In the genomic region with DNA sequence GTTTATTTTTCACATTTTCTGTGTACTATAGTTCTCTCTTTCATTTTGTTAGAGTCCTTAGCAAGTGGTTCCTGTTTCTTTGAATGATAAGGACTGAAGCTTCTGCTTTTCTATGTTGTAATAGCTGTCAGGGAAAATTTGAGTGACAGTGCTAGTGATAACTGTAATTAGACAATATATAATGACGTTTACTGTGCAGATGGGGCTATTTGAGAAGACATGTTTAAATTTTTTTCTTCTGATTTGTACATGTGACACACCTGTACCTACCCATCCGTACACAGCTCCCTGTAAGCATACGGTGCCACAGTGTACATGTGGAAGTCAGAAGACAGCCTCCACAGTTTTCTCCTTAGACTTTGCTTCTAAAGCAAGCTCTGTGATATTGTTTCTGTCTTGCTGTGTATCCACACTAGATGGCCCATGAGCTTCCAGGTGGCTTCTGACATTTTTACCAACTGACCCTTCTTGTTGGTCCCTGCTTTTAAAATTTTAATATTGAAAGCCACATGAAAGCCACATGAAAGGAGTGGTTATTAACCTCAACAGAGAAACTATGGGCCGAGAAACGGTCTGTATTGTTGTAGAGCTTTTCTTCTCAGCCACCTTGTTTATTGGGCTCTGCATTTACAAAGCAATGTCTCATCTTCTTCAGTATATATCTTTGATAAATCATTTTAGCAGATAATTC, we compare ENCODE assay signal across 12 mouse cellular contexts. TPM values are rescaled to one million over a fixed set of nuclear protein-coding genes. Genes with fewer than 3 reads are reported as not detected.
DNase-seq lines count a peak whose midpoint lies in the region; ATAC-seq and TF ChIP-seq lines count a peak whose summit lies in the region.
"Had no signal": no experiment of that assay in that cellular context is flagged by ENCODE, and none has a peak within 500 bp of the region (broad histone marks: within the 10 kb centered on the region; RNA-seq: fewer than 3 reads in every experiment).

No protein-coding gene starts in this region.

- no peak for TF ChIP-seq POLR2A in small intestine, adult 2 months (IDR thresholded peaks at IDR 0.05; ENCODE audit: low read depth, low read length)

- peak; percentile 22 for DNase-seq in lung, postnatal 25 days (ENCODE audit: low spot score)
- DNase-seq in lung, postnatal 4 days = no peak
- DNase-seq in layer of hippocampus, postnatal 14 days (ENCODE audit: low spot score in 2 of 2) = no peak
- DNase-seq in adrenal gland, postnatal 25 days = no peak
- DNase-seq in cerebellum, adult 11 months = no peak
- DNase-seq: gastrocnemius, postnatal 14 days; lung, postnatal 14 days had no signal

- H3K4me3 ChIP-seq in brown adipose tissue, adult 24 weeks (ENCODE audit: insufficient read depth, low read depth, low read length) = no peak overlapping the region
- no peak overlapping the region for H3K4me3 ChIP-seq in liver, embryonic 16.5 days (ENCODE audit: low read depth, low read length)
- no peak overlapping the region for H3K4me3 ChIP-seq in small intestine, adult 2 months (ENCODE audit: low read depth, low read length)

- H3K9me3 ChIP-seq in liver, embryonic 16.5 days (replicated peaks; ENCODE audit: control insufficient read depth, low read length) = no peaks in the 10 kb centered on the region

- peak overlapping the region; percentile 54; the same call in 1 of the 2 replicates for H3K27ac ChIP-seq in brown adipose tissue, adult 24 weeks (replicated peaks; ENCODE audit: low read depth, low read length)
- H3K27ac ChIP-seq in liver, embryonic 16.5 days (ENCODE audit: low read length) = peak overlapping the region; percentile 3; the same call in 1 of the 2 replicates
- H3K27ac ChIP-seq in small intestine, adult 2 months (ENCODE audit: insufficient read depth, low read depth, low read length) = peak overlapping the region; percentile 29; the same call in 1 of the 2 replicates
- H3K27ac ChIP-seq: hindbrain, postnatal 0 days had no signal

- H3K27me3 ChIP-seq in liver, embryonic 16.5 days (ENCODE audit: control insufficient read depth, insufficient read depth, low read depth, low read length) = no peaks in the 10 kb centered on the region
- no peaks in the 10 kb centered on the region for H3K27me3 ChIP-seq in small intestine, adult 2 months (ENCODE audit: control insufficient read depth, insufficient read depth, low read length)

- no peaks in the 10 kb centered on the region; the same call in 1 of the 2 replicates for H3K4me1 ChIP-seq in brown adipose tissue, adult 24 weeks (ENCODE audit: control insufficient read depth, insufficient read depth, insufficient read length, low read length)
- H3K4me1 ChIP-seq in liver, embryonic 16.5 days (ENCODE audit: control insufficient read depth, low read depth, low read length) = no peaks in the 10 kb centered on the region
- H3K4me1 ChIP-seq in small intestine, adult 2 months (ENCODE audit: control insufficient read depth, insufficient read depth, insufficient read length, low read length) = 0 out of 2 replicates have a peak, but pooled peaks cover 2% of the 10 kb centered on the region

- H3K36me3 ChIP-seq in liver, embryonic 16.5 days (ENCODE audit: control insufficient read depth, insufficient read depth) = no peaks in the 10 kb centered on the region
- H3K36me3 ChIP-seq in small intestine, adult 2 months (ENCODE audit: control insufficient read depth, insufficient read depth, low read length) = no peaks in the 10 kb centered on the region; the same call in 1 of the 2 replicates

- H3K9ac ChIP-seq in liver, embryonic 16.5 days (ENCODE audit: low read depth, low read length) = no peak overlapping the region

- WGBS in liver, embryonic 16.5 days (ENCODE audit: insufficient replicate concordance) = 28% methylated on average over 5 of the region's 5 CpGs
- 72% methylated on average over 5 of the region's 5 CpGs for WGBS in small intestine, adult 2 months

- no peak for ATAC-seq in liver, embryonic 16.5 days (ENCODE audit: low read depth)
- ATAC-seq: forebrain, embryonic 16.5 days; hindbrain, postnatal 0 days had no signal

- no peak for TF ChIP-seq CTCF in small intestine, adult 2 months (IDR thresholded peaks at IDR 0.05; ENCODE audit: extremely low read depth, insufficient read length, insufficient replicate concordance, low read depth, low read length)

- H3K4me2 ChIP-seq in liver, embryonic 16.5 days (ENCODE audit: low read depth, low read length) = 0 out of 2 replicates have a peak overlapping the region, but pooled peaks have one; percentile 30

RNA-seq across cellular contexts. Expression of a gene that starts 38.4 kb away (rescaled TPM):
- 93.1 and 120 TPM in 2 replicates for polyA plus RNA-seq in brown adipose tissue, adult 24 weeks (2012; ENCODE audit: insufficient read depth, insufficient read length, missing spikeins)
- 1.7 and 2.0 TPM in 2 replicates for polyA plus RNA-seq in liver, embryonic 16.5 days (2015; fragmentation: Nextera tagmentation; extraction: Ambion mirVana)
- 2.1 and 2.6 TPM in 2 replicates for polyA plus RNA-seq in small intestine, adult 2 months (2012; rRNA removed)
- 10 to 100 TPM; 10.9 to 11.9 TPM for total RNA-seq in layer of hippocampus, postnatal 14 days (2021)
- total RNA-seq in adrenal gland, postnatal 25 days (2021) = 22.9 and 33.1 TPM in 2 replicates

Comparison
In these comparisons a context has a peak if more than half of its experiments do, and no peak if none do; other contexts are left out.
1. H3K27ac ChIP-seq: peak in every context shown above with its lines; median percentile 54 in brown adipose tissue, adult 24 weeks; 29 in small intestine, adult 2 months; 3 in liver, embryonic 16.5 days.
2. RNA of a gene that starts 38.4 kb away (polyA plus RNA-seq): 93.1 to 120 TPM in brown adipose tissue, adult 24 weeks; 2.1 to 2.6 TPM in small intestine, adult 2 months and 1.7 to 2.0 TPM in liver, embryonic 16.5 days; every median in the first group is over 10 times any median in the second.